Mouse (Mus musculus) right cerebral cortex, postnatal 25 days (tissue): ENCODE data around the gene Bmp7.

ENCODE experiments used
- DNase-seq: peaks from one replicate; pipeline ENCODE4 v3.0.0; 2022

Gene Bmp7

DNA sequence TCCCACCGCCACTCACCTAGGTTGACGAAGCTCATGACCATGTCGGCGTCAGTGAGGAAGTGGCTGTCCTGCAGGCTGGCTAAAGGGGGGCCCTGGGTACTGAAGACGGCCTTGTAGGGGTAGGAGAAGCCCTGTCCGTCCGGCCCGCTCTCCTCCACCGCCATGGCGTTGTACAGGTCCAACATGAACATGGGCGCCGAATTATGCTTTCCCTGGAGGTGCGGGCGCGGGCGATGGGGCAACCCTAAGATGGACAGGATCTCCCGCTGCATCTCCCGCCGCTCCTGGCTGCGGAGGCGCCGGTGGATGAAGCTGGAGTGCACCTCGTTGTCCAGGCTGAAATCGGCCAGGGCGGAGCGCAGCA, 500 bp downstream of the Bmp7 start:
- no peak for DNase-seq

DNA sequence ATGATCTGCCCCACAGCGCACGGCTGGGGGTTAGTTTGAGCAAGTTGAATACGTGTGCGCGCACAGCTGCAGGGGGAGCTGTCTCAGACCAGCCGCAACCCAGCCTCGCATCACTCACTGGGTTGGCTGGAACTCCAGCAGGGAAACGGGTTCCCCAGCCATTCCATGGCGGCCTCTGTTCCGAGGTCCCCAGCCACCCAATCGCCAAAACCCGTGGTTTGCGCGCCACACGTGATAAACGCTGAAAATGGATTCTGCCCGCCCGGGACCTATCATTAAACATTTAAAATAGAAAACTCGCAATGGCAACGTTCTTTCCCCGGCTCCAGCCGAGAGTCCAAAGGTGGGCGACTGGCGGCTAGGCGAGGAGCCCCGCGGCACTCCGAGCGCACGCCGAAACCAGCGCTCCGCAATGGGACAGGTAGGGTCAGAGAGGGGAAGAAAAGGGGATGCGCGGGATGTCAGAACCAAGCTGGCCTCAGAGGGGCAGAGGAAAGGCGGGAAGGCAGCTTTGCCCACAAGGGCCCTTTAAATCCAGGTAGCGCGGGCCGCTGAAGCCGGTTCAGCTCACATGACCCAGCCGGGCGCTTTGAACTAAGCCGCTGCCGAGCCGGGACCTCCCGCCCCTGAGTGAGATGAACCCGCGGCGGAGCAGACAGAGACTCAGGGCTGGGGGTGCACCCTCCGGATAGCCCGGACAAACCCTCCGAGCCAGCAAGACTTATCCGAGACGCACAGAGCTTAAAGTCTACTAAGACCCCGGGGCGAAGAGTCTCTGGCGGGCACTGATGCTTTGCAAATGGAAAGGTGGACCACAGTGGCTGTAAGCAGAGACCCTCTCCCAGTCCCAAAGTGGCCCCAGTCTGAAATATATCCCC, 1.1 kb downstream of the Bmp7 start:
- DNase-seq = no peak

GRCm38 (mm10) chr2:172937326-172938190, 2.6 kb downstream of the Bmp7 start:
- no peak for DNase-seq

DNA sequence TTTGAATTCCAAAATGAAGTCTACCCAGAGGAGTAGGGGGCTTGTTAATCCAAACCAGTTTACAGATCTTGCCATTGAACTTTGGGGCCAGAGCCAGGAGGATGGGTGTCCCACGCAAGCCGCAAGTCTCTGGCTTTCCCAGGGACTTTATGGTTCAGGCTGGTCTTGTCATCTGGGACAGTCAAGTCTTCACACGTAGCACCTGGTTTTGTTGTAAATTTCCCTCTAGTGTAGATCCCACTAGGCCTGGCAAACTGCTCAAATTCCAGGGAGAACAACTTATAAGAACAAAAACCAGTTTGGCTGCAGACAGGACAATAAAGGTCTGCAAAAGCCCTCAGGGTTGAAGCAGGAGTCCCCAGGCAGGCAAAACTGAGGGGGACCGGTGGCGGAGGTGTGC, 3.3 kb downstream of the Bmp7 start:
- no peak for DNase-seq

GRCm38 (mm10) chr2:172935776-172936562, 4.2 kb downstream of the Bmp7 start:
- no peak for DNase-seq

GRCm38 (mm10) chr2:172934891-172935740, 5.0 kb downstream of the Bmp7 start:
- DNase-seq = no peak

DNA sequence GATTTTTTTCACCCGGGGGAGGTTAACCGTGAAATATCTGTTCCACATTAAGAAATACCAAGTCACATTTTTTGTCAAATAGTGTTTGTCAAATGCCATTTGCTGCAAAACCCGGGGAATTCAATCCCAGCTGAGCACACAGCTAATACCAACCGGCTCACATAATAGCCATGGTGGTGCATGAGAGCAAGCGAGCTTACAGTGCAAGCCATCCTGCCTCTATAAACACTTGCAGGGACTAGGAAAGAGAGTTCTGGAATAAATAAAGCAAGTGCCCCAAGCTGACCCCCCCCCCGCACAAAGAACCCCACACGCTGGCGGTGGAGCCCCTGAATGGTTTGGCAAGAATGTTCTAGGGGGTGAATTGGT, 5.7 kb downstream of the Bmp7 start:
- no peak for DNase-seq

DNA sequence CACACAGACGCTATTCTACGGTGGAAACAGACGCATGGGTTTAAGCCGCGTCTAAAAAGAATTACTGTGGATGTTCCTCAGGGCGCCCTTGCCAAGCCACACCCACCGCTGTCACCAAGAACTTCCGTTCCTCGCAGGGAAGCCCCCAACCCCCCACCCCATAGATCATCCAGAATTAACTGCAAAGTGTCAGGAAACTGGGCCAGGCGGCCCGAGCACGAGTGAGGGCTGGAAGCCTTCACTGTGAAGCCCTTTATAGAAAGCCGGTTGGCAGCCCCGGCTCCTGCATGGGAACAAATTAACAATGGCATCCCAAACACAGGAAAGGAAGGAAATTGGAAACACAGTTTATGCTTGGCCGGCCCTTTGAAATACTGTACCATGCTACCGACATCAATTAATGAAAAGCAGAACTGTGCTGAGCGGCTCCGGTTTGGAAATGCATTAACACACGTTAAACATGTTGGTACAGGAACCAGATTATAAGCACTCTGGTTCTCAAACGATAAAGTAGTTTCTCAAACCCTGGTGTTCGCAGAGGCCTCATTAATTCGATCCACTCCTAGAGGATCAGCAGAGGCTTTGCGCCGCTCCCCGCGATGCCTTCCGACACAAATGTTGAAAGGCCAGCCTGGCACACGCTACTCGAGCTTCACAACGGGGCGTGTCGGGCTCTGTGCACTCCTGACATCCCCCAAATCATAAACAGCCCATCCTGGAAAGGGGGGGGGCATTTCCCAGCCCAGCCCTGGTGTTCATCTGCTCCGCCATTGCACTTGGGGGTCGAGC, 6.3 kb downstream of the Bmp7 start:
- DNase-seq = no peak

GRCm38 (mm10) chr2:172931137-172931898, 8.8 kb downstream of the Bmp7 start:
- no peak for DNase-seq

DNA sequence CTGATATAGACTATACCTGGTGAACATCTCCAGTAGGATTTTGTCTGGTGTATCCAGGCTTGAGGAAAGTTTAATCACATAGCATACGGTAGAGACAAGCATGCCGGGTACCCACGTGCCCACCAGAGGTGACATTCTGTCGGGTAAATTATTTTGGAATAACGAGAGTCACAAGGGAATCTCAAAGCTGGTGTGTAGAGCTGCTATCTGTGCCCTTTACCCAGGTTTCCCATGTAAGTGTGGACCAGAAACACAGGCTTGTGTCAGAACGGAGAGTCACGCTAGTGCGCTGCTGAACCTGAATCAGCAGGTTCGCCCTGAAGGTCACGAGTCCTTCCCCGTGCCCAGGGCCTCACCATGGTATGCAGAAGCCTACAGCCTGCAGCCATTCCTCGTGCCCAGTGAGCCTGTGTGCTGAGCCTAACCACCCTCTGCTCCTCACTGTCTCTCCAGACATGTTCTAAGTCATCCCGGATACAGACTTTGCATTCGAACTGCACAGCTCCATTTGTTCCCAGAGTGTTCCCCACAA, 10.2 kb downstream of the Bmp7 start:
- no peak for DNase-seq

GRCm38 (mm10) chr2:172927643-172928042, 12.5 kb downstream of the Bmp7 start:
- no peak for DNase-seq

DNA sequence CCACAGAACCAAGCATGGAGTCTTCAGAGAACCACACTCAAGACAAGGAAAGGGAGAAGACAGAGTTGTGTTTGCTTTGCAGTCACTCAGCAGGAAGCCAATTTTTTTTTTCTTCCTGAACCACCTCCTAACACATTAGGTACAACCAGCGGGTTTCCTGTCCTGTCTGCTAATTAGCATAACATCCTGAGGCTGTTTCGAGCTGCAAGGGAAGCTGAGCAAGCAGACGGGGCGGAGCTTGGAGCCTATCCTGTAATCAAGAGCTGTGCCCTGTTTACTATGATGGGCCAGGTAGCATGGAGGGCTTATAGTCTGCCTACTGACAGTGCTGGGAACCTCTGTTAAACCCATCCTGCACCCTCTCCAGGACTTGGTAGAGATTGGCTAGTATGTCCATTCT, 13.8 kb downstream of the Bmp7 start:
- no peak for DNase-seq

- no peak for DNase-seq
These were observed 15.2 kb downstream of the Bmp7 start for GRCm38 (mm10) chr2:172924961-172925360.

- no peak for DNase-seq
These were observed 16.9 kb downstream of the Bmp7 start for GRCm38 (mm10) chr2:172923198-172923597.

DNA sequence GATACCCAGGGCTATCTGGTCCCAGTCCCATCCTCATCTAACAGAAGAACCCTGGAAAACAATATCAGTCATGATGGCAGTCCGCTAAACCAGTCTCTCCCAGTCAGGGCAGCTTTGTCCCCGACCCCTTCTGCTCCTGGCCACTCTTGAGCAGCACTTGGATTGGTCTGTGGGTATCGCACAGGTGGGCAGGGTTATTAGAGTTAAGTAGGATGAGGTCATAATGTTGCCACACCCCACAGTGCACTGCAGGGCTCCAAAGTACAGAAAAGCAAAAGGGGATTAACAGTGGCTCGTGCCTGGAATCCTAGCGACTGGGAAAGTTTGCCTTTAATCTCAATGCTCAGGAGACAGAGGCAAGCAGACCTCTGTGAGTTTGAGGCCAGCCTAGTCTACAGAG, 17.5 kb downstream of the Bmp7 start:
- no peak for DNase-seq

- DNase-seq = no peak
These were observed 26.1 kb downstream of the Bmp7 start for GRCm38 (mm10) chr2:172914018-172914417.

DNA sequence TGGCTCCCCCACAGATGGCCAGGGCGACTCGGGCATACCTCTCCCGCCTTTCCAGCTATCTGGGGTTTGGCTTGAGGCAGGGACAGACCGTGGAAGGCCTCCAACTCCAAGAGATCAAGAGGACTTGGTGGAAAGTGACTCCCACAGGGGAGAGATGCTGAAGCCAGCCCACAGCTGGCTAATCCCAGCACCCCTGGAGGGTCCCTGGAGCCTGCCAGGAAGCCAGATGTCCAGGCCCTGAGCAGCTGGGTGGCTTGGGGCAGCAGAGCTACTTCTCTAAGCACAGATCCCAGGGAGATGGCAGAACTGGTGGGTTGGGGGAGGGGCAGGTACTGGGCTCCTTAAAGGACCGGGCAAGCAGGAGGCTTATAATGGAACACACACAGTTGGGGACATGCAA, 28.4 kb downstream of the Bmp7 start:
- no peak for DNase-seq

GRCm38 (mm10) chr2:172911157-172911556, 29.0 kb downstream of the Bmp7 start:
- no peak for DNase-seq

- DNase-seq = no peak
These were observed 30.7 kb downstream of the Bmp7 start for GRCm38 (mm10) chr2:172909463-172909862.

GRCm38 (mm10) chr2:172906146-172906545, 34.0 kb downstream of the Bmp7 start:
- no peak for DNase-seq
